Mouse (Mus musculus): Measurements from ENCODE around the gene Fam196a.

DNA sequence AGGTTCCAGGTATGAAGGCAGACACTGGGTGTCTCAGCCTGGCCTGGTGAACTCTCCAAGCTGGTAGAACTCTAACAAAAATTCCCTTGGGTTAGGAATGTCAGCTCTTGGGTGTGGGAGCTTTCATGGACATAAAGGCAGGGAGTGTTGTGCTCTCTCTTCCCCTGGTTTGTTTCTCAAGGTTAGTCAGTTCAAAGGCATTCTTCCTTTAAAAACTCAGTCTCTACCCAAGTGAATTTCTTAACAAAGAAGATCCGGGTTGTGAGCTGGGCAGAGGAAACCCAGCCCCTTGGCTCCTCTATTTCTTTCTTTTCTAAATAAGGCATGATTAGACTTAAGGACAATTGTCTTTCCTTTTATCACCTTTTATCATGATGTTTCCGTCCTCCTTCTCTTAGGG lies 6.3 kb downstream of the Fam196a start:
- TF ChIP-seq GATA1 (IDR thresholded peaks at IDR 0.05; ENCODE audit: low read length) (no peak), TAL1 (IDR thresholded peaks at IDR 0.05; ENCODE audit: low read length) (no peak)

Measured in erythroblast, embryonic 14.5 days (primary cell).